ENCODE assay signal across 8 mouse cellular contexts in genomic region chr1:132389886-132390585, GRCm38 (mm10). TPM values are rescaled to one million over a fixed set of nuclear protein-coding genes. Genes with fewer than 3 reads are reported as not detected.
DNase-seq lines count a peak whose midpoint lies in the region; ATAC-seq and TF ChIP-seq lines count a peak whose summit lies in the region.

No protein-coding gene starts in this region.

- no peak for ATAC-seq in lung, embryonic 16.5 days (ENCODE audit: low read depth)

- WGBS in lung, embryonic 16.5 days: 18% methylated on average over 15 of the region's 15 CpGs

- peak overlapping the region; percentile 89; the same call in 1 of the 2 replicates for H3K9ac ChIP-seq in lung, embryonic 16.5 days (ENCODE audit: low read length)

- peak overlapping the region; percentile 83 for H3K4me3 ChIP-seq in E14TG2a.4 (replicated peaks; ENCODE audit: low read length)
- H3K4me3 ChIP-seq in erythroblast, embryonic 14.5 days (replicated peaks): peak overlapping the region; percentile 89
- H3K4me3 ChIP-seq in layer of hippocampus, adult 2 months: peak overlapping the region; percentile 83
- peak overlapping the region; percentile 67 for H3K4me3 ChIP-seq in lung, embryonic 16.5 days (ENCODE audit: low read length)

- peaks cover 4% of the 10 kb centered on the region; the same call in 1 of the 2 replicates for H3K9me3 ChIP-seq in E14TG2a.4 (ENCODE audit: low read length)
- no peaks in the 10 kb centered on the region for H3K9me3 ChIP-seq in erythroblast, embryonic 14.5 days (ENCODE audit: control insufficient read depth, low read length)
- no peaks in the 10 kb centered on the region for H3K9me3 ChIP-seq in lung, embryonic 16.5 days (ENCODE audit: control insufficient read depth, low read length)

- H3K4me2 ChIP-seq in lung, embryonic 16.5 days (ENCODE audit: low read depth, low read length): peak overlapping the region; percentile 94

- peak; percentile 35 for TF ChIP-seq CTCF in E14TG2a.4 (conservative IDR thresholded peaks at IDR 0.05; ENCODE audit: low read length)
- peak; percentile 77 for TF ChIP-seq CTCF in layer of hippocampus, adult 2 months (conservative IDR thresholded peaks at IDR 0.05)

- intact Hi-C loops in heart, postnatal 14 days (cut with DNase I): loop anchor here (2.0 to 5.0 kb wide), 2 partner anchors 23 to 87 kb away; partner anchors contain the start of gene Rbbp5

- peaks cover 37% of the 10 kb centered on the region for H3K4me1 ChIP-seq in E14TG2a.4 (replicated peaks; ENCODE audit: low read depth, low read length)
- H3K4me1 ChIP-seq in erythroblast, embryonic 14.5 days (ENCODE audit: control insufficient read depth): peaks cover 65% of the 10 kb centered on the region
- H3K4me1 ChIP-seq in lung, embryonic 16.5 days (replicated peaks; ENCODE audit: control insufficient read depth, insufficient read depth, low read length): peaks cover 39% of the 10 kb centered on the region

- peak overlapping the region; percentile 97 for H3K27ac ChIP-seq in layer of hippocampus, adult 2 months
- no peak overlapping the region for H3K27ac ChIP-seq in lung, embryonic 16.5 days (ENCODE audit: low read length)

- peaks cover 3% of the 10 kb centered on the region; the same call in 1 of the 2 replicates for H3K36me3 ChIP-seq in E14TG2a.4 (ENCODE audit: insufficient read depth, low read length)
- peaks cover 49% of the 10 kb centered on the region for H3K36me3 ChIP-seq in erythroblast, embryonic 14.5 days (ENCODE audit: control insufficient read depth)
- no peaks in the 10 kb centered on the region for H3K36me3 ChIP-seq in lung, embryonic 16.5 days (ENCODE audit: control insufficient read depth, insufficient read depth, low read length)

- peak; percentile 55 for DNase-seq in brain, embryonic 18.5 days (ENCODE audit: low read depth, low spot score)
- peak; percentile 55 to 57 for DNase-seq in heart, postnatal 14 days
- peak; percentile 73 to 88 for DNase-seq in layer of hippocampus, adult 2 months (ENCODE audit: low spot score in 2 of 2)
- DNase-seq in retina, embryonic 14.5 days (ENCODE audit: low spot score): peak; percentile 65
- no peak for DNase-seq in testis, postnatal 14 days (ENCODE audit: low spot score)

- H3K27me3 ChIP-seq in E14TG2a.4 (ENCODE audit: insufficient read depth, low read length): peaks cover 47% of the 10 kb centered on the region
- H3K27me3 ChIP-seq in erythroblast, embryonic 14.5 days (ENCODE audit: control insufficient read depth): peaks cover 28% of the 10 kb centered on the region
- no peaks in the 10 kb centered on the region for H3K27me3 ChIP-seq in lung, embryonic 16.5 days (ENCODE audit: control insufficient read depth, insufficient read depth, low read depth, low read length)

RNA-seq across cellular contexts. Expression of gene Tmcc2, which starts 1.0 kb away (rescaled TPM):
- polyA plus RNA-seq in erythroblast, embryonic 14.5 days (2012): 409 and 495 TPM in 2 replicates
- total RNA-seq in heart, postnatal 14 days (2021): 10 to 100 TPM; 14.8 to 15.4 TPM
- 100 to 1,000 TPM; 242 to 256 TPM for total RNA-seq in layer of hippocampus, adult 2 months (2021)
- 11.0 and 16.3 TPM in 2 replicates for polyA plus RNA-seq in lung, embryonic 16.5 days (2015; fragmentation: Nextera tagmentation; extraction: Ambion mirVana)

RNA-seq across cellular contexts. Expression of gene Dstyk, which starts 27.3 kb away (rescaled TPM):
- 0.07 and 0.09 TPM in 2 replicates for polyA plus RNA-seq in erythroblast, embryonic 14.5 days (2012)
- total RNA-seq in heart, postnatal 14 days (2021): 10 to 100 TPM; 17.7 to 19.0 TPM
- total RNA-seq in layer of hippocampus, adult 2 months (2021): 10 to 100 TPM; 49.0 to 50.2 TPM
- 15.5 and 16.6 TPM in 2 replicates for polyA plus RNA-seq in lung, embryonic 16.5 days (2015; fragmentation: Nextera tagmentation; extraction: Ambion mirVana)

Comparison
In these comparisons a context has a peak if more than half of its experiments do, and no peak if none do; other contexts are left out.
1. RNA of gene Tmcc2, which starts 1.0 kb away (total RNA-seq): 242 to 256 TPM in layer of hippocampus, adult 2 months; 14.8 to 15.4 TPM in heart, postnatal 14 days; every median in the first group is over 10 times any median in the second.
2. Peak in every context shown above with its lines, with median percentiles within 50 percentile points of each other: H3K4me3 ChIP-seq.